Mouse (Mus musculus) embryonic facial prominence, embryonic 12.5 days (tissue): ENCODE results near the gene Skap1. TPM values are rescaled to one million over a fixed set of nuclear protein-coding genes. Genes with fewer than 3 reads are reported as not detected.
A peak's percentile ranks its signal among the peaks of the same experiment; 100 is the strongest.

Source experiments
- ATAC-seq: fragments of 200-750 bp; cut with Nextera tagmentation; 2 replicates; pipeline ENCODE4 v1.8.0; 2017; ENCODE audit not compliant: insufficient number of reproducible peaks, insufficient read depth, low FRiP score, low TSS enrichment
- H3K27ac ChIP-seq: fragments of 300-500 bp; sonication (generic); 2 replicates; pipeline ENCODE4 v1.5.1; 2016; ENCODE audit warnings: mild to moderate bottlenecking
- H3K27me3 ChIP-seq: fragments of 300-500 bp; sonication (generic); 2 replicates; pipeline ENCODE4 v1.6.1; 2016; ENCODE audit warnings: mild to moderate bottlenecking, moderate library complexity
- H3K36me3 ChIP-seq: fragments of 300-500 bp; sonication (generic); 2 replicates; pipeline ENCODE4 v1.6.1; 2016; ENCODE audit warnings: mild to moderate bottlenecking
- H3K4me1 ChIP-seq: fragments of 300-500 bp; sonication (generic); 2 replicates; pipeline ENCODE4 v1.6.1; 2016
- H3K4me2 ChIP-seq: fragments of 300-500 bp; sonication (generic); replicated peaks from 2 replicates; pipeline ENCODE4 v1.6.1; 2016; ENCODE audit warnings: mild to moderate bottlenecking, moderate library complexity
- H3K4me3 ChIP-seq: fragments of 300-500 bp; sonication (generic); 2 replicates; pipeline ENCODE4 v1.5.1; 2016; ENCODE audit warnings: mild to moderate bottlenecking
- H3K9ac ChIP-seq: fragments of 300-500 bp; sonication (generic); 2 replicates; pipeline ENCODE4 v1.6.1; 2016; ENCODE audit warnings: mild to moderate bottlenecking, moderate library complexity
- H3K9me3 ChIP-seq: fragments of 300-500 bp; sonication (generic); 2 replicates; pipeline ENCODE4 v1.6.1; 2016; ENCODE audit warnings: mild to moderate bottlenecking, moderate library complexity
- WGBS: fragments of 180-500 bp; shearing (Covaris S2); methylation state at CpG from one replicate; pipeline ENCODE4 v1.1.7; 2016; 5-methylcytosine and 5-hydroxymethylcytosine counted together
- polyA plus RNA-seq: library from polyadenylated mRNA; unstranded; fragments of >200 nt; fragmentation: Nextera tagmentation; extraction: Ambion mirVana; gene quantifications from 2 replicates; pipeline ENCODE4 v1.2.1, GENCODE M21; 2016

Skap1 gene
- polyA plus RNA-seq, 1 experiment from 2014 or later, result 0.32 TPM

GRCm38 (mm10) chr11:96639805-96640204 is 175.4 kb downstream of the Skap1 start:
- no peaks in the 10 kb centered on the region for H3K36me3 ChIP-seq
- 0 out of 2 replicates have a peak, but pooled peaks cover 3% of the 10 kb centered on the region for H3K4me1 ChIP-seq
- no peak overlapping the region for H3K4me2 ChIP-seq
- no peaks in the 10 kb centered on the region for H3K9me3 ChIP-seq
- no peak overlapping the region for H3K4me3 ChIP-seq
- peaks cover 7% of the 10 kb centered on the region; the same call in 1 of the 2 replicates for H3K27me3 ChIP-seq
- WGBS, result 62% methylated on average over 5 of the region's 5 CpGs
- H3K9ac ChIP-seq, result no peak overlapping the region
- no peak for ATAC-seq
- H3K27ac ChIP-seq, result no peak overlapping the region

GRCm38 (mm10) chr11:96642173-96643140 is 178.1 kb downstream of the Skap1 start:
- 77% methylated on average over 17 of the region's 17 CpGs for WGBS
- Histone ChIP-seq H3K27me3 (peaks cover 5% of the 10 kb centered on the region; the same call in 1 of the 2 replicates), H3K36me3 (no peaks in the 10 kb centered on the region), H3K27ac (no peak overlapping the region), H3K9ac (no peak overlapping the region), H3K4me1 (peaks cover 21% of the 10 kb centered on the region), H3K4me3 (no peak overlapping the region), H3K4me2 (no peak overlapping the region), H3K9me3 (no peaks in the 10 kb centered on the region)
- ATAC-seq, result no peak

DNA sequence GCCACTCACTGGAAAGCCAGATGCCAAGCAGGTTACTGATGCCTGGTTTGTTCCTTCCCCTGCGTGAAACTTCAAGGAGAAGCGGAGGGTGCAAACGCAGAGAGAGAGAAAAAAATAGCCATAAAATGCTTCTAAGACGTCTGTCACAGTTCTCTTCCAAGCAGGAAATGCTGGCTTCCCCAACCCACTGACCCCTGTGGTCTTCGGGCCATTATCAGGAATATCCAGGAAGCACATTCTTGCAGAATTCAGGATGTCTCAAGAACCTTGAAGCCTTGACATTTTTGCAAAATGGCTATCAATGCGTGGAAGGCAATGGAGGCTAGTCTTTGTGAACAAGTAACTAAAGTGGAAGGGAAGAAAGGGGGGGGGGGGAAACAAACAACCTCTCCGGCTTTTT is 180.6 kb downstream of the Skap1 start:
- Histone ChIP-seq H3K4me2 (no peak overlapping the region), H3K4me1 (peaks cover 21% of the 10 kb centered on the region)
- 65% methylated on average over 7 of the region's 7 CpGs for WGBS

GRCm38 (mm10) chr11:96645538-96646037 is 181.2 kb downstream of the Skap1 start:
- no peak; the same call in 1 of the 2 replicates for ATAC-seq
- Histone ChIP-seq H3K27me3 (no peaks in the 10 kb centered on the region), H3K4me2 (no peak overlapping the region), H3K36me3 (no peaks in the 10 kb centered on the region), H3K9me3 (no peaks in the 10 kb centered on the region), H3K9ac (no peak overlapping the region), H3K4me1 (peaks cover 21% of the 10 kb centered on the region), H3K27ac (no peak overlapping the region), H3K4me3 (0 out of 2 replicates have a peak overlapping the region, but pooled peaks have one; percentile 7)
- WGBS, result 33% methylated on average over 10 of the region's 10 CpGs

More for the DNA sequence above, 180.6 kb downstream of the Skap1 start:
- Histone ChIP-seq H3K9me3 (no peaks in the 10 kb centered on the region), H3K27ac (0 out of 2 replicates have a peak overlapping the region, but pooled peaks have one; percentile 41), H3K36me3 (no peaks in the 10 kb centered on the region), H3K4me3 (no peak overlapping the region), H3K9ac (no peak overlapping the region), H3K27me3 (no peaks in the 10 kb centered on the region)
- no peak for ATAC-seq

GRCm38 (mm10) chr11:96651848-96652247 is 187.5 kb downstream of the Skap1 start:
- Histone ChIP-seq H3K27me3 (no peaks in the 10 kb centered on the region; the same call in 1 of the 2 replicates), H3K4me2 (no peak overlapping the region), H3K36me3 (no peaks in the 10 kb centered on the region), H3K4me1 (0 out of 2 replicates have a peak, but pooled peaks cover 1% of the 10 kb centered on the region), H3K9me3 (no peaks in the 10 kb centered on the region), H3K27ac (no peak overlapping the region), H3K4me3 (no peak overlapping the region), H3K9ac (no peak overlapping the region)
- 91% methylated on average over 9 of the region's 9 CpGs for WGBS
- ATAC-seq, result no peak

DNA sequence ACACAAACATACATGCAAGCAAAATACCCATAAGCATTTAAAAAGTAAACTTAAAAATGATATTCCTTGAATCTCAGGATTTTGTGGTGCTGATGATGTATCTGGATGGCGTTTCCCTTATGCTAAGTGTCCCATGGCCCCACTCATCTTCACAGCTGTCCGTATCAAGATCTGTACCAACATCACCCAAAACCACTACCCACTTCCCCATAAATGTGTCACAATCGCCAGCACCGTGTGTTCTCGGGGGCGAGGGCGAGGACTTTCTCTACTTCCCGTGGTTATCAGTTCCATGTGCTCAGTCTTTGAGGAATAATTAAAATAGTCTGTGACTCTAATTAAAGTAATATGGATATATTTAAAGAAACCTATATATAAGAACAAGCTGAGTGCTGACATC is 189.5 kb downstream of the Skap1 start:
- no peaks in the 10 kb centered on the region; the same call in 1 of the 2 replicates for H3K27me3 ChIP-seq
- H3K4me3 ChIP-seq, result no peak overlapping the region
- H3K4me2 ChIP-seq, result no peak overlapping the region
- H3K27ac ChIP-seq, result no peak overlapping the region
- H3K9ac ChIP-seq, result no peak overlapping the region
- ATAC-seq, result no peak
- 46% methylated on average over 8 of the region's 8 CpGs for WGBS
- no peaks in the 10 kb centered on the region for H3K4me1 ChIP-seq
- H3K36me3 ChIP-seq, result no peaks in the 10 kb centered on the region
- no peaks in the 10 kb centered on the region for H3K9me3 ChIP-seq

DNA sequence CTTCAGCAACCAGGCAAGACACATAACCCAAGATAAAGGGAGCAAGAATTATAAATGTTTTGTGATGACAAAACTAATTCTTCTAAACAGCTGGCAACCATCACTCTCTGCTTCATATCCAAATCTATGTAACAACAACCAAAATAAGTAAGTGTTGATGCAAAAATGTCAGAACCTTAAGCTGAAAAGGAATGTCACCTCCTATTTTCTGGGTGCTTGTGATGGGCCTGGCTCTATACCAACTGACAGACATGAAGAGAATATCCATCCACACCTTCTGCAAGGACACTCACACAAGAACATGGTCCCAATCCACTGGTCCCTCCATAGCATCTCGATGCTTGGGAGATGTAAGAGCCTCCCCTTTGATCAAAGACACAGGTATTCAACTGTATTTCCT is 194.0 kb downstream of the Skap1 start:
- 88% methylated on average over 1 of the region's 1 CpGs for WGBS
- Histone ChIP-seq H3K27me3 (peaks cover 3% of the 10 kb centered on the region; the same call in 1 of the 2 replicates), H3K9ac (no peak overlapping the region), H3K36me3 (no peaks in the 10 kb centered on the region), H3K4me1 (no peaks in the 10 kb centered on the region), H3K27ac (no peak overlapping the region), H3K4me2 (no peak overlapping the region), H3K4me3 (no peak overlapping the region), H3K9me3 (no peaks in the 10 kb centered on the region)
- no peak for ATAC-seq

- Histone ChIP-seq H3K9ac (no peak overlapping the region), H3K27me3 (no peaks in the 10 kb centered on the region), H3K4me1 (no peaks in the 10 kb centered on the region), H3K27ac (no peak overlapping the region), H3K36me3 (no peaks in the 10 kb centered on the region), H3K4me2 (no peak overlapping the region), H3K4me3 (no peak overlapping the region), H3K9me3 (no peaks in the 10 kb centered on the region)
- whole genome bisulfite sequencing, result 64% methylated on average over 3 of the region's 3 CpGs
- ATAC-seq, result no peak
Observed at GRCm38 (mm10) chr11:96666924-96667323, 202.5 kb downstream of the Skap1 start.

GRCm38 (mm10) chr11:96668367-96668766 is 204.0 kb downstream of the Skap1 start:
- H3K4me1 ChIP-seq, result no peaks in the 10 kb centered on the region
- H3K27ac ChIP-seq, result no peak overlapping the region
- no peaks in the 10 kb centered on the region for H3K9me3 ChIP-seq
- no peak for ATAC-seq
- H3K4me2 ChIP-seq, result no peak overlapping the region
- 79% methylated on average over 7 of the region's 7 CpGs for WGBS
- no peak overlapping the region for H3K9ac ChIP-seq
- H3K27me3 ChIP-seq, result no peaks in the 10 kb centered on the region
- H3K36me3 ChIP-seq, result no peaks in the 10 kb centered on the region
- H3K4me3 ChIP-seq, result no peak overlapping the region

- Histone ChIP-seq H3K27me3 (0 out of 2 replicates have a peak, but pooled peaks cover 4% of the 10 kb centered on the region), H3K4me1 (peaks cover 13% of the 10 kb centered on the region; the same call in 1 of the 2 replicates), H3K36me3 (no peaks in the 10 kb centered on the region), H3K9me3 (no peaks in the 10 kb centered on the region), H3K4me2 (peak overlapping the region; percentile 32; the same call in 1 of the 2 replicates), H3K27ac (no peak overlapping the region), H3K9ac (no peak overlapping the region), H3K4me3 (no peak overlapping the region)
- WGBS, result 3% methylated on average over 6 of the region's 6 CpGs
- 0 out of 2 replicates have a peak, but pooled peaks have one; percentile 52 for ATAC-seq
Observed at GRCm38 (mm10) chr11:96673792-96674191, 209.4 kb downstream of the Skap1 start.

DNA sequence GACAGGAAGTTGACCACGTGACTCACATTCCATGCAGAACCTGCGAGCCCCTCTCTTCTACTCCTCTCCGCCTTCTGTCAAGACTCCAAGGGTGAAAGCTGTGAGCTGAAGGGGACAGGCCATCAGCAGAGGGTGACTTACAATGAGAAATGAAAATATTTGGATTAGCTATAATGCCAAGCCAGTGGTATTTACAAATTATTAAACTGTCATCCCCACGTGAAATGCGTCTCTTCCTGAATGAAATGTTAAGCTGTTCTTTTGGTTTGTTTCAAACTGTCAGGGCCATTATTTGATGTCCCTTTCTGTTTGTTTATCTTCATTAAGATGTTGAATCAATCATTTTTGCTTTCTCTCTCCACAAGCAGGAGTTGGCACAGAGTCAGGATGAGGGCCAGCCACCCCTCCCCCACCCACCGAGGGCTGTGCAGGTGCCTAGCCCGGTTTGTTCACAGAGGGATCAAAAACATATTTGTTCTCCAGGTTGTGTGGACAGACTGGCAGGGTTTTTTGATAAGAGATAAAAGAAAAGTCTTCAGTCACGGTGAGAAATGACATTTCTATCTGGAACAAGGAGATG is 210.5 kb downstream of the Skap1 start:
- WGBS, result 40% methylated on average over 8 of the region's 8 CpGs

More for the DNA sequence above, 210.5 kb downstream of the Skap1 start:
- Histone ChIP-seq H3K36me3 (no peaks in the 10 kb centered on the region), H3K9ac (no peak overlapping the region), H3K27me3 (0 out of 2 replicates have a peak, but pooled peaks cover 4% of the 10 kb centered on the region), H3K4me2 (no peak overlapping the region), H3K9me3 (no peaks in the 10 kb centered on the region), H3K4me3 (no peak overlapping the region), H3K27ac (no peak overlapping the region), H3K4me1 (peaks cover 13% of the 10 kb centered on the region; the same call in 1 of the 2 replicates)
- no peak for ATAC-seq
